In the genomic region with DNA sequence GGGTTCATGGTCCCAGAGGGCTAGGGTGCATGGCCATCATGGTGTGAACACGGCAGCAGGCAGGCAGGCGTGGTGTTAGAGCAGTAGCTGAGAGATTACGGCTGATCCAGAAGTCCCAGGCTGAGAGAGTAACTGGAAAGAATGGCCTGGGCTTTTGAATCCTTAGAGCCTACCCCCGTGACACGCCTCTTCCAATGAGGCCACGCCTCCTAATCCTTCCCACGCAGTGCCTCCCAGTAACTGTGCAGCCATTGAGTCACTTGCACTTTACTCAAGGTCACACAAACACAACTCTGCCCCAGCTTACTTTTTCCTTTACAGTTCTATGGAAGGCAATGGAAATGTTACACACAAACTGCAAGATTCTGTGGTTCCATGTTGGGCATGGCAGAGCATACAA, we compare ENCODE assay signal across 32 mouse cellular contexts. TPM values are rescaled to one million over a fixed set of nuclear protein-coding genes. Genes with fewer than 3 reads are reported as not detected.
"Had no signal": no experiment of that assay in that cellular context is flagged by ENCODE, and none has a peak within 500 bp of the region (broad histone marks: within the 10 kb centered on the region; RNA-seq: fewer than 3 reads in every experiment).

No protein-coding gene starts in this region.

- H3K9me3 ChIP-seq: embryonic facial prominence, embryonic 12.5 days; embryonic facial prominence, embryonic 13.5 days; embryonic facial prominence, embryonic 15.5 days; forebrain, embryonic 15.5 days had no signal

- DNase-seq: cerebellum, adult 9-11 months; cerebellum, postnatal 10 days; cerebellum, postnatal 14 days; cerebellum, postnatal 25 days; cerebellum, postnatal 36 days; embryo, embryonic 11 days; forebrain, postnatal 0 days; gastrocnemius, adult 2 months; gastrocnemius, postnatal 10 days; gastrocnemius, postnatal 14 days; gastrocnemius, postnatal 25 days; gastrocnemius, postnatal 36 days; heart, adult 18-20 months; heart, adult 2 months had no signal

- ATAC-seq: forebrain, embryonic 13.5 days; forebrain, embryonic 14.5 days; forebrain, embryonic 15.5 days; forebrain, embryonic 16.5 days; forebrain, postnatal 0 days had no signal

- H3K27ac ChIP-seq: embryonic facial prominence, embryonic 10.5 days; embryonic facial prominence, embryonic 12.5 days; embryonic facial prominence, embryonic 13.5 days; embryonic facial prominence, embryonic 15.5 days; forebrain, embryonic 10.5 days; forebrain, embryonic 12.5 days; forebrain, embryonic 13.5 days; forebrain, embryonic 15.5 days; gastrocnemius, adult 2 months; heart, adult 2 months; heart, embryonic 10.5 days had no signal

- H3K9ac ChIP-seq: embryonic facial prominence, embryonic 12.5 days; embryonic facial prominence, embryonic 13.5 days; embryonic facial prominence, embryonic 15.5 days; forebrain, embryonic 12.5 days; forebrain, embryonic 13.5 days; forebrain, embryonic 15.5 days; forebrain, postnatal 0 days had no signal

- H3K27me3 ChIP-seq: embryonic facial prominence, embryonic 12.5 days; embryonic facial prominence, embryonic 13.5 days; embryonic facial prominence, embryonic 15.5 days; forebrain, embryonic 12.5 days; forebrain, embryonic 13.5 days; forebrain, embryonic 15.5 days had no signal

- H3K4me1 ChIP-seq: embryonic facial prominence, embryonic 12.5 days; embryonic facial prominence, embryonic 13.5 days; embryonic facial prominence, embryonic 15.5 days; forebrain, embryonic 10.5 days; forebrain, embryonic 12.5 days; forebrain, embryonic 13.5 days; forebrain, embryonic 15.5 days; heart, embryonic 10.5 days had no signal

- H3K36me3 ChIP-seq: embryonic facial prominence, embryonic 10.5 days; embryonic facial prominence, embryonic 12.5 days; embryonic facial prominence, embryonic 13.5 days; embryonic facial prominence, embryonic 15.5 days; forebrain, embryonic 10.5 days; forebrain, embryonic 12.5 days; forebrain, embryonic 15.5 days; heart, embryonic 10.5 days had no signal

- H3K4me3 ChIP-seq: embryonic facial prominence, embryonic 10.5 days; embryonic facial prominence, embryonic 12.5 days; embryonic facial prominence, embryonic 13.5 days; embryonic facial prominence, embryonic 15.5 days; erythroblast, embryonic 14.5 days; forebrain, embryonic 10.5 days; forebrain, embryonic 12.5 days; forebrain, embryonic 13.5 days; forebrain, embryonic 15.5 days; gastrocnemius, adult 2 months; heart, adult 2 months; heart, embryonic 10.5 days had no signal

- H3K4me2 ChIP-seq: embryonic facial prominence, embryonic 12.5 days; embryonic facial prominence, embryonic 13.5 days; embryonic facial prominence, embryonic 15.5 days; forebrain, embryonic 12.5 days; forebrain, embryonic 13.5 days; forebrain, embryonic 15.5 days had no signal

RNA-seq across cellular contexts. Expression of a gene that starts 19.7 kb away (rescaled TPM):
- polyA plus RNA-seq: cortical plate, adult 2 months; embryonic facial prominence, embryonic 10.5 days; embryonic facial prominence, embryonic 11.5 days; embryonic facial prominence, embryonic 12.5 days; embryonic facial prominence, embryonic 13.5 days; embryonic facial prominence, embryonic 14.5 days; embryonic facial prominence, embryonic 15.5 days; forebrain, embryonic 10.5 days; forebrain, embryonic 11.5 days; forebrain, embryonic 12.5 days; forebrain, embryonic 13.5 days; forebrain, embryonic 14.5 days; forebrain, embryonic 15.5 days; forebrain, embryonic 16.5 days; forebrain, postnatal 0 days; frontal cortex, adult 2 months; gonadal fat pad, adult 2 months; heart, adult 2 months; heart, embryonic 10.5 days had no signal
